Mouse (Mus musculus) lung, adult 2 months (tissue): Measurements from ENCODE around the gene Enoph1.

ENCODE experiments used
- CTCF ChIP-seq: fragments of 200-500 bp; IDR thresholded peaks from 2 replicates; pipeline ENCODE4 v1.5.1; 2011; ENCODE audit warnings: mild to moderate bottlenecking, low read length, control low read depth; ENCODE audit not compliant: insufficient read depth
- POLR2A ChIP-seq: fragments of 200-500 bp; IDR thresholded peaks from 2 replicates; pipeline ENCODE4 v1.6.1; 2011; ENCODE audit warnings: low read depth, mild to moderate bottlenecking, control low read depth, low read length, borderline replicate concordance; ENCODE audit errors: extremely low read depth

- TF ChIP-seq CTCF (no peak), POLR2A (peak; percentile 73; the same call in 1 of the 2 replicates)
These were observed at the start of gene Enoph1, which contains the start of gene Hnrnpdl for GRCm38 (mm10) chr5:100039602-100040142.
